Mouse (Mus musculus) frontal cortex, adult 2 months (tissue): ENCODE data around the gene Hnrnpk. TPM values are rescaled to one million over a fixed set of nuclear protein-coding genes. Genes with fewer than 3 reads are reported as not detected.
"Not testable (repeated sequence)": the region's sequence is repeated elsewhere in the genome, so short reads cannot be mapped to it uniquely, and the experiment has no call there.

Experiments
- DNase-seq, 2 experiments: peaks; one replicate each; pipeline ENCODE4 v3.0.0; 2022; ENCODE audit warnings: low spot score in 1 of 2; ENCODE audit errors: extremely low spot score in 1 of 2
- polyA plus RNA-seq: library from polyadenylated mRNA; depleted of rRNA; stranded (reverse); fragments of >200 nt; gene quantifications from 2 replicates; pipeline ENCODE4 v1.2.3, GENCODE M21; 2012

Gene Hnrnpk
- polyA plus RNA-seq, 1 experiment: 489 TPM

- not testable (repeated sequence) for DNase-seq
Measured at GRCm38 (mm10) chr13:58394392-58394791, 8.8 kb downstream of the Hnrnpk start.

- no peak for DNase-seq
Measured at GRCm38 (mm10) chr13:58389324-58389951, 13.7 kb downstream of the Hnrnpk start.

- no peak for DNase-seq
Measured at GRCm38 (mm10) chr13:58388379-58388778, 14.8 kb downstream of the Hnrnpk start.

GRCm38 (mm10) chr13:58387948-58388347 lies 15.2 kb downstream of the Hnrnpk start:
- peak; percentile 26 to 83 for DNase-seq

- DNase-seq: no peak
Measured at GRCm38 (mm10) chr13:58385547-58385920, 17.6 kb downstream of the Hnrnpk start.

GRCm38 (mm10) chr13:58384779-58385546 lies 18.2 kb downstream of the Hnrnpk start, which contains the start of gene 2210016F16Rik:
2210016F16Rik (minus strand) TSS chr13:58385225.
- peak; percentile 7 to 36 for DNase-seq

GRCm38 (mm10) chr13:58384371-58384770 lies 18.8 kb downstream of the Hnrnpk start:
- no peak for DNase-seq

- DNase-seq: no peak
Measured at GRCm38 (mm10) chr13:58373153-58373470, 30.0 kb downstream of the Hnrnpk start.

- DNase-seq: no peak
Measured at GRCm38 (mm10) chr13:58372278-58373152, 30.6 kb downstream of the Hnrnpk start.

- DNase-seq: no peak
Measured at GRCm38 (mm10) chr13:58368835-58369234, 34.3 kb downstream of the Hnrnpk start.

- DNase-seq: no peak
Measured at GRCm38 (mm10) chr13:58367641-58368040, 35.5 kb downstream of the Hnrnpk start.

GRCm38 (mm10) chr13:58366373-58366772 lies 36.8 kb downstream of the Hnrnpk start:
- DNase-seq: no peak

- not testable (repeated sequence) for DNase-seq
Measured at GRCm38 (mm10) chr13:58365179-58365578, 38.0 kb downstream of the Hnrnpk start.

- no peak for DNase-seq
Measured at GRCm38 (mm10) chr13:58364353-58365175, 38.6 kb downstream of the Hnrnpk start.

- no peak for DNase-seq
Measured at GRCm38 (mm10) chr13:58359304-58359653, 43.9 kb downstream of the Hnrnpk start.

- DNase-seq: peak; percentile 7 to 58
Measured at GRCm38 (mm10) chr13:58358629-58359303, 44.4 kb downstream of the Hnrnpk start, which contains the start of gene Kif27. Kif27 (minus strand) TSS chr13:58359122.

GRCm38 (mm10) chr13:58352996-58353395 lies 50.1 kb downstream of the Hnrnpk start:
- no peak for DNase-seq

GRCm38 (mm10) chr13:58350606-58351005 lies 52.5 kb downstream of the Hnrnpk start:
- DNase-seq: no peak

GRCm38 (mm10) chr13:58344505-58344904 lies 58.6 kb downstream of the Hnrnpk start:
- peak in 1 of 2 experiments; percentile 36 for DNase-seq
